Mouse (Mus musculus) urinary bladder, postnatal 14 days (tissue): ENCODE results near the gene Mkrn1.
A peak's percentile ranks its signal among the peaks of the same experiment; 100 is the strongest.
"Not testable (repeated sequence)": the region's sequence is repeated elsewhere in the genome, so short reads cannot be mapped to it uniquely, and the experiment has no call there.

ENCODE experiments used
- DNase-seq: peaks from one replicate; pipeline ENCODE4 v3.0.0; 2021; ENCODE audit warnings: low spot score

Gene Mkrn1

DNA sequence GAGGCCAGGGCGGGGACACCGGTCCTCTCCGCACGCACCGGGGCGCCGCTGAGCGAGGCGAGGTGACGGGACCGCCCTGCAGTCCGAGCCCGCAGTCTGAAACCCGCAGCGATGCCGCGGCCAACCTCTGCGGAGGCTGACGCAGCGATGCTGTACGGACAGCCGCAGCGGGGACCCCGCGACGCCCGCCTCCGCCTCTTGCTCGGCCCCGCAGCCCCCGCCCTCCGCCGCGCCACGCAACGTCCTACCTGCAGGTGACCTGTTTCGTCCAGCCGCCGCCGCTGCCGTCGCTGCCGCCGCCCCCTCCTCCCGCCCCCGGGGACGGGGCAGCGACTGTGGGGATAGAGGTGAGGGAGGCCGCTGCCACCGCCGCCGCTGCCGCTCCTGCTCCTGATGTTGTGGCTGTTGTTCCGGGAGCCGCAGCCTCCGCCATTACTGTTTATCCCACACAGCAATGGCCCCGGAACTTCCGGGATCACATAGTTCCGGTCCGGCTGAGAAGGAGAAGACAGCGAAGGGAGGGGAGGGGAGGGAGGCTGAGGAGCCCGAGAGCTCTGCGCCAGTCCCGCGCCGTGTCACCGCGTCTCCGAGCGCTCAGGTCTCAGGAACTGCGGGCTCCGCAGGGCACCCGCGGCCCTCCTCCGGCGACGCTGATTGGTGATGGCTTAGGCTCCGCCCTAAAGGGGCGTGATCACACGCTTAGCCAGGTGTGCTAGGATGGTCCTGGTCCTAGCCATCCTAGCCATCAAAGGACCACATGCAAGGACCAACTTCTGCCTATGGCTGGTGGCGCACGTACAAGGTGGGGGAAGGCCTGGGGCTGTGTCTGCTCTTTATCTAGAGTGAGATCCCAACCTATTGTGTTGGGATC is at the start of gene Mkrn1:
Gene Mkrn1 (minus strand): TSS at position 612 of the 871 bp plus-strand sequence.
- DNase-seq, result peak; percentile 74

GRCm38 (mm10) chr6:39469427-39469826 is 49.2 kb upstream of the Mkrn1 start:
- no peak for DNase-seq

- peak; percentile 86 for DNase-seq
Observed at GRCm38 (mm10) chr6:39462621-39463538, 42.6 kb upstream of the Mkrn1 start.

DNA sequence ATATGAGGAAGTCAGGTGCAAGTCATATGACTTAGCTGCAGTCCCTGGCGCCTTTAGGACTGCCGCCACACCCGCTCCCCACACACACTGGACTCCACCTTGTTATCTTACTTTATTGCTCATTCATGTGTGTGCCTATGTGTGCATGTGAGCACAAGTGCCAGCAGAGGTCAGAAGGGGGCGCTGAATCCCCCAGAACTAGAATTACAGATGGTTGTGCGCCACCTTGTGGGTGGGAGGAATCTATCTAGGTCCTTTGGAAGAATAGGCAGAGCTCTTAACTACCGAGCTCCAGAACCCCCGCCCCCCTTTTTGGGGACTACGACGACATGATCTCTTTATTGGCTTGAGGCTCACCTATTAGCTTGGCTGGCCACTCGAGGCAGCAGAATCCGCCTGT is 39.8 kb upstream of the Mkrn1 start:
- no peak for DNase-seq

- no peak for DNase-seq
Observed at GRCm38 (mm10) chr6:39455339-39456160, 35.3 kb upstream of the Mkrn1 start.

DNA sequence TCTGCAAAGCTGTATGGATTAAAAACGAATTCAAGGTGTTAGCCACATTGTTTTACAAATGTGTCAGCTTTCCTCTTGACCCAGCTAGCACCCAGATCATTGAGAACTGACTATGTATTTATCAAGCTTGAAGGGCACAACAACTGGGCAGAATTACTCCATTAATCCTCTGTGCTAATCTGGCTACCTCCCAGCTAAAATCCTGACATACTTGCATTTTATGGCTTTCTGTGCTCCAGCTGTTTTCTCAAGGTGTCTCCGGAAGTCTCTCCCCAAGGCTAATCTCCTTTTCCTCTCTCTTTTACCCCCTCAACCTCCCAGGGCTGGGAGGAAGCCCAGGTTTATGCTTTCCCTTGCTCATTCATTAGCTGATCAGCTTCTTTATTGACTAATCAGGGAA is 34.4 kb upstream of the Mkrn1 start:
- DNase-seq, result no peak

- no peak for DNase-seq
Observed at GRCm38 (mm10) chr6:39453564-39453963, 33.3 kb upstream of the Mkrn1 start.

GRCm38 (mm10) chr6:39451033-39451432 is 30.8 kb upstream of the Mkrn1 start:
- no peak for DNase-seq

DNA sequence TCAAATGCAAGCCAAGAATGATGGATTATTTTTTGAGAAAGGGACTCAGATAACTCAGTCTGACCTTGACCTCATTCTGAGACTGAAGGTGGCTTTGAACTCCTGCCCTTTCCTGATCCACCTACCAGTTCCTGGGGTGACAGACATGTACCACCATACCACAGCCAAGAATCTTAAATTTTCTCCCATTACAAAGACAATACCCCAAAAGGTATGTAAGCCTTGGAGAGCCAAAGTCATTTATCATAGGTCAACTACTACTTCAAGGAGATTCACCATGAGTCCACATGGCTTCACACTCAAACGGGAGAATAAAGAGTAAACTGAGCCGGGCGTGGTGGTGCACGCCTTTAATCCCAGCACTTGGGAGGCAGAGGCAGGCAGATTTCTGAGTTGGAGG is 30.3 kb upstream of the Mkrn1 start:
- DNase-seq, result no peak

GRCm38 (mm10) chr6:39447429-39448185 is 27.3 kb upstream of the Mkrn1 start:
- DNase-seq, result peak; percentile 22

- no peak for DNase-seq
Observed at GRCm38 (mm10) chr6:39445801-39446572, 25.7 kb upstream of the Mkrn1 start.

- no peak for DNase-seq
Observed at GRCm38 (mm10) chr6:39442786-39443287, 22.6 kb upstream of the Mkrn1 start.

- DNase-seq, result no peak
Observed at GRCm38 (mm10) chr6:39440207-39440606, 19.9 kb upstream of the Mkrn1 start.

GRCm38 (mm10) chr6:39437519-39437918 is 17.3 kb upstream of the Mkrn1 start:
- DNase-seq, result not testable (repeated sequence)

- no peak for DNase-seq
Observed at GRCm38 (mm10) chr6:39435875-39436274, 15.6 kb upstream of the Mkrn1 start.

DNA sequence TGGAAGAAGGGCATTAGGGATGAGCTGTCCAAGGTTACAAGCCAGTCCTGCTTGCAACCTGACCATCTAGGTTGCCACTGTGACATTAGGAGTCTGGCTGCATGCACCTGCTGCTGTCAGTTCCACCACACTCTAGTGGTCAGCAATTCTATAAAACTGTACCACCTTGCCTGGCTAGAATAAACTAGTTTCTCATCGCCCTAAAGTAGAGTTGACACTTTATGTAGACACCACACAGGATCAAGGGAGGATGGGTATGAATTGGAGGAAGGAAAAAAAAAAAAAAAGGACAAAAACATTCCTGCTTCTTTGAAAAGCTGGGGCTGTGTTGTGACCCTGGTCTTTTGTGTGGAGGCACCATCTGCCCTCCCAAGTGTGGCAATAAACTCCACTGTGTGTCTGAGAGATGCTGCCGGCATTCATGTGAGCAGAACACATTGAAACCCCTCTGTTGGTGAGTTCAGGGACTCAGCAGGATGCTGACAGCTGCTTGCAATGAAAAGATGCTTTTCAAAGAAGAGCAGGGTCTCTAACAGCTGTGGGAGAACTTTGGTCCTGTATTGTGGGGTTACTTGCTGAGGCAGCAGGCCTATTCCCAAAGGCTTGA is 14.7 kb upstream of the Mkrn1 start:
- DNase-seq, result no peak

DNA sequence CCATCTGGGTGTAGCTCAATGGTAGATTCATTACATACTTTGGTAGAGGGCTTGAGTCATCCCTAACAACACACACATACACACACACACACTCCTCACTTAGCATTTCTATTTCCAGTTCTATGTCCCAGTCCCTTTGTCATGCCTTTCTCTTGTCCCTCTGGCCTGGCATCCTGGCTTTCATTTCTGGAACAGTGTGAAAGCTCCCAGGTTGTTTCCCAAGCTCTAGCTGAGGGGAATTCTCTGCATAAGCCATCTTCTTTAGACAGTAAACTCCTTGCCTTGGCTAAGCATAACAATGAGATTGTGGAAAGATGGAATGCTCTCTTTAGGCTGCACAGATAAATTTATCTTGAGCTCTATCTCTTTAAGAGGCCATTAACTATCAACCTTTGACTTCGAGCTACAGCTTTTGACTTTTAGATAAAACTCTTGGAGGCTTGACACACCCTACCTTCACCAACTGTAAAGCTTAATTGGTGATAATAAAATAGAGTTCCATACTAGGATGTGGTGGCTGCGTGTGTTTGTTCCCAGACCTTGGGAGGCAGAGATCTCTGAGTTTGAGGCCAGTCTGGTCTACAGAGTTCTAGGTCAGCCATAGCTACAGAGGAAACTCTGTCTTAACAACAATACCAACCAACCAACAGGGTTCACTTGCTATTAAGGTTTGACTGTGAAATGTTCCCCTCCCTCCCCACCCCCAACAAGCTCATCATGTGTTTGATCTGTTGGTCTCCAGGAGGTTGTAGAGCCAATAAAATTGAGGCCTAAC is 14.0 kb upstream of the Mkrn1 start:
- no peak for DNase-seq

DNA sequence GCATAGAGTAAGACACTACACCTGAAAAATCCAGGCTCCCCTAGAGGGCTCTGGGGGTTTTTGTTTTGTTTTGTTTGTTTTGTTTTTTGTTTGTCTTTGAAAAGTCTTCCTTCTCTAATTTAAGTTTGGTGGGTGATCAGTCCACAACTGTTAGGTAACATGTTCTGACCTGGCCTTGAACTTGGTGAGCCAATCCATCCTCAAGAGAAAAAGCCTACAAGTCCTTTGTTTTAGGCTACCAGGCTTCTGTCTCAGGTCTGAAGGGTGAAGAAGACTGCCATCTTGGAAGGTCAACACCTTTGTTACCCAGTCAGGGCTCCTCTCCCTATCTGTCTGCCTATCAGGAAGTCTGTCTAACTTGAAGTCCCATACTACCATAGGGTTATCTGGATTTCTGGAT is 13.4 kb upstream of the Mkrn1 start:
- no peak for DNase-seq

DNA sequence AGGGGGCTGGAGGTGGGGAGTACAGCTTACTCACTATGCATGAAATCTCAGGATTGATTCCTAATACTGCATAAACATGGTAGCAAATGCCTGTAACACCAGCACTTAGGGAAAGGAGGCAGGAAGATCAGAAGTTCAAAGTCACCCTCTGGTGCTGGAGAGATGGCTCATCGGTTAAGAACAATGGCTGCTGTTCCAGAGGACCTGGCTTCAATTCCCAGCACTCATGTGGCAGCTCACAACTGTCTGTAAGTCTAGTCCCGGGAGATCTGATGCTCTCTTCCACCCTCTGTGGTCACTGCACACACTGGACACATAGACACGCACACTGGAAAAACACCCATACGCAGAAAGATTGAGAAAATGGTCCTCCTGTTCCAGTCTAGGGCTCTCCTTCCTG is 12.9 kb upstream of the Mkrn1 start:
- DNase-seq, result no peak
